Comparison of ENCODE assay signal across 14 mouse cellular contexts in genomic region chr1:187799300-187799699, GRCm38 (mm10).
DNase-seq lines count a peak whose midpoint lies in the region; ATAC-seq and TF ChIP-seq lines count a peak whose summit lies in the region.
"Had no signal": no experiment of that assay in that cellular context is flagged by ENCODE, and none has a peak within 500 bp of the region (broad histone marks: within the 10 kb centered on the region; RNA-seq: fewer than 3 reads in every experiment).

No protein-coding gene starts in this region.

- 38% methylated on average over 7 of the region's 7 CpGs for WGBS in heart, embryonic 16.5 days
- 20% methylated on average over 7 of the region's 7 CpGs for WGBS in cerebellum, adult 2 months

- no peak for DNase-seq in heart, adult 8-10 months (ENCODE audit: low spot score)
- DNase-seq in lung, adult 18-20 months, result peak; percentile 6 to 23
- DNase-seq in lung, postnatal 36 days, result no peak
- peak; percentile 56 for DNase-seq in gonadal fat pad, adult 2 months (ENCODE audit: low read depth)
- peak; percentile 44 for DNase-seq in lung, postnatal 10 days
- no peak for DNase-seq in cerebellum, adult 2 months
- DNase-seq: cerebellum, adult 9-10 months; kidney, adult 11 months had no signal

- H3K36me3 ChIP-seq in heart, embryonic 16.5 days (ENCODE audit: control insufficient read depth, insufficient read depth), result no peaks in the 10 kb centered on the region
- H3K36me3 ChIP-seq: embryonic facial prominence, embryonic 12.5 days; heart, embryonic 13.5 days had no signal

- H3K4me1 ChIP-seq in heart, embryonic 16.5 days (ENCODE audit: control insufficient read depth, insufficient read depth, low read length), result peaks cover 28% of the 10 kb centered on the region
- H3K4me1 ChIP-seq in cerebellum, adult 2 months (ENCODE audit: control insufficient read depth, insufficient read depth, low read length), result no peaks in the 10 kb centered on the region
- H3K4me1 ChIP-seq: megakaryocyte, embryonic 14.5 days had no signal

- no peak overlapping the region for H3K4me2 ChIP-seq in heart, embryonic 16.5 days (ENCODE audit: low read depth, low read length)
- H3K4me2 ChIP-seq: embryonic facial prominence, embryonic 12.5 days; heart, embryonic 13.5 days had no signal

- TF ChIP-seq POLR2A in cerebellum, adult 2 months (IDR thresholded peaks at IDR 0.05; ENCODE audit: borderline replicate concordance, insufficient read depth, low read length), result no peak

- no peak for TF ChIP-seq CTCF in cerebellum, adult 2 months (IDR thresholded peaks at IDR 0.05; ENCODE audit: borderline replicate concordance, insufficient read depth, low read depth, low read length)

- peak; percentile 55; the same call in 1 of the 2 replicates for ATAC-seq in heart, embryonic 16.5 days (replicated peaks; ENCODE audit: extremely low read depth, insufficient read depth, low FRiP score)
- no peak for ATAC-seq in erythroblast, adult 5-6 weeks (replicated peaks; ENCODE audit: low FRiP score, poor library complexity, severe bottlenecking)

- no peaks in the 10 kb centered on the region for H3K9me3 ChIP-seq in heart, embryonic 16.5 days (replicated peaks; ENCODE audit: control insufficient read depth, low read length)
- H3K9me3 ChIP-seq: embryonic facial prominence, embryonic 12.5 days; heart, embryonic 13.5 days had no signal

- H3K27ac ChIP-seq in heart, embryonic 16.5 days (ENCODE audit: low read length), result no peak overlapping the region
- no peak overlapping the region for H3K27ac ChIP-seq in cerebellum, adult 2 months (ENCODE audit: insufficient read depth, low read length)
- H3K27ac ChIP-seq: embryonic facial prominence, embryonic 12.5 days; heart, embryonic 13.5 days had no signal

- H3K27me3 ChIP-seq in heart, embryonic 16.5 days (ENCODE audit: control insufficient read depth, insufficient read depth, low read length), result no peaks in the 10 kb centered on the region
- no peaks in the 10 kb centered on the region; the same call in 1 of the 2 replicates for H3K27me3 ChIP-seq in cerebellum, adult 2 months (ENCODE audit: control insufficient read depth, insufficient read depth, low read length)
- H3K27me3 ChIP-seq: CH12.LX; embryonic facial prominence, embryonic 12.5 days; heart, embryonic 13.5 days; megakaryocyte, embryonic 14.5 days had no signal

- H3K9ac ChIP-seq in heart, embryonic 16.5 days (ENCODE audit: low read length), result no peak overlapping the region
- H3K9ac ChIP-seq: embryonic facial prominence, embryonic 12.5 days; heart, embryonic 13.5 days had no signal

- H3K4me3 ChIP-seq in heart, embryonic 16.5 days (ENCODE audit: low read length), result no peak overlapping the region
- H3K4me3 ChIP-seq in cerebellum, adult 2 months (replicated peaks; ENCODE audit: insufficient read depth, low read depth, low read length), result no peak overlapping the region
- H3K4me3 ChIP-seq: embryonic facial prominence, embryonic 12.5 days; heart, embryonic 13.5 days; megakaryocyte, embryonic 14.5 days had no signal

Comparison
In these comparisons a context has a peak if more than half of its experiments do, and no peak if none do; other contexts are left out.
1. DNase-seq: peak in lung, adult 18-20 months (2 of 2), gonadal fat pad, adult 2 months (single experiment) and lung, postnatal 10 days (single experiment); none in heart, adult 8-10 months (single experiment), lung, postnatal 36 days (single experiment) and cerebellum, adult 2 months (0 of 2).